Comparison of ENCODE assay signal across 8 mouse cellular contexts in genomic region chr17:32550900-32551770, GRCm38 (mm10). TPM values are rescaled to one million over a fixed set of nuclear protein-coding genes. Genes with fewer than 3 reads are reported as not detected.
DNase-seq lines count a peak whose midpoint lies in the region; TF ChIP-seq lines count a peak whose summit lies in the region.

No protein-coding gene starts in this region.

- no peak overlapping the region for H3K27ac ChIP-seq in gastrocnemius, adult 2 months
- no peak overlapping the region for H3K27ac ChIP-seq in left cerebral cortex, adult 2 months

- intact Hi-C loops in gastrocnemius, adult 2 months (cut with DNase I): no loop called here
- intact Hi-C loops in left cerebral cortex, adult 2 months (cut with DNase I): loop anchor here (1.0 kb wide), 1 partner anchor 129 kb away; no protein-coding TSS in a partner anchor

- peak; percentile 68 for TF ChIP-seq CTCF in gastrocnemius, adult 2 months (IDR thresholded peaks at IDR 0.05)
- TF ChIP-seq CTCF in left cerebral cortex, adult 2 months (IDR thresholded peaks at IDR 0.05): peak; percentile 76

- H3K4me3 ChIP-seq in gastrocnemius, adult 2 months: peak overlapping the region; percentile 41; the same call in 1 of the 2 replicates
- peak overlapping the region; percentile 42 for H3K4me3 ChIP-seq in left cerebral cortex, adult 2 months

- peak; percentile 87 to 96 for DNase-seq in adrenal gland, adult (ENCODE audit: inconsistent age in 2 of 2, low spot score in 1 of 2)
- peak; percentile 82 to 89 for DNase-seq in cerebellum, postnatal 4 days (ENCODE audit: low spot score in 2 of 2)
- peak; percentile 62 for DNase-seq in gastrocnemius, adult 2 months
- peak; percentile 91 for DNase-seq in induced T-regulatory cell, adult 2 months (ENCODE audit: low read depth)
- DNase-seq in left cerebral cortex, adult 2 months (ENCODE audit: extremely low spot score in 1 of 2, low spot score in 2 of 2): peak; percentile 76 to 84
- DNase-seq in lung, postnatal 4 days: peak; percentile 79 to 83
- peak; percentile 85 for DNase-seq in right cerebral cortex, adult 2 months (ENCODE audit: low spot score in 2 of 2)
- peak; percentile 68 to 71 for DNase-seq in urinary bladder, postnatal 36 days (ENCODE audit: low spot score in 2 of 2)

RNA-seq across cellular contexts. Expression of gene Cyp4f16, which starts 14.8 kb away (rescaled TPM):
- 1 to 10 TPM; 1.1 to 2.3 TPM for total RNA-seq in gastrocnemius, adult 2 months (2021)
- total RNA-seq in left cerebral cortex, adult 2 months (2021): 1 to 10 TPM; 6.0 to 6.1 TPM

RNA-seq across cellular contexts. Expression of gene Cyp4f17, which starts 45.3 kb away (rescaled TPM):
- 1 to 10 TPM; 1.5 to 2.2 TPM for total RNA-seq in gastrocnemius, adult 2 months (2021)
- total RNA-seq in left cerebral cortex, adult 2 months (2021): 1 to 10 TPM; 3.6 to 5.1 TPM
